Mouse (Mus musculus): ENCODE data around the gene Slit3.

The Slit3 gene

GRCm38 (mm10) chr11:35198537-35199088 lies 77.6 kb downstream of the Slit3 start:
- DNase-seq (ENCODE audit: low read depth, low spot score), result no peak

GRCm38 (mm10) chr11:35202332-35202731 lies 81.3 kb downstream of the Slit3 start:
- DNase-seq (ENCODE audit: low read depth, low spot score), result no peak

- DNase-seq (ENCODE audit: low read depth, low spot score), result no peak
Observed at GRCm38 (mm10) chr11:35203673-35204072, 82.6 kb downstream of the Slit3 start.

GRCm38 (mm10) chr11:35204084-35204483 lies 83.1 kb downstream of the Slit3 start:
- no peak for DNase-seq (ENCODE audit: low read depth, low spot score)

- DNase-seq (ENCODE audit: low read depth, low spot score), result no peak
Observed at GRCm38 (mm10) chr11:35210728-35211682, 90.0 kb downstream of the Slit3 start.

GRCm38 (mm10) chr11:35224025-35224424 lies 103.0 kb downstream of the Slit3 start:
- DNase-seq (ENCODE audit: low read depth, low spot score), result no peak

GRCm38 (mm10) chr11:35231361-35232090 lies 110.5 kb downstream of the Slit3 start:
- no peak for DNase-seq (ENCODE audit: low read depth, low spot score)

- no peak for DNase-seq (ENCODE audit: low read depth, low spot score)
Observed at GRCm38 (mm10) chr11:35232321-35232720, 111.3 kb downstream of the Slit3 start.

- no peak for DNase-seq (ENCODE audit: low read depth, low spot score)
Observed at GRCm38 (mm10) chr11:35241379-35241778, 120.4 kb downstream of the Slit3 start.

- DNase-seq (ENCODE audit: low read depth, low spot score), result no peak
Observed at GRCm38 (mm10) chr11:35243597-35243996, 122.6 kb downstream of the Slit3 start.

GRCm38 (mm10) chr11:35244526-35244925 lies 123.5 kb downstream of the Slit3 start:
- no peak for DNase-seq (ENCODE audit: low read depth, low spot score)

- no peak for DNase-seq (ENCODE audit: low read depth, low spot score)
Observed at GRCm38 (mm10) chr11:35246623-35247022, 125.6 kb downstream of the Slit3 start.

GRCm38 (mm10) chr11:35248088-35248487 lies 127.1 kb downstream of the Slit3 start:
- no peak for DNase-seq (ENCODE audit: low read depth, low spot score)

- no peak for DNase-seq (ENCODE audit: low read depth, low spot score)
Observed at GRCm38 (mm10) chr11:35250871-35251418, 129.9 kb downstream of the Slit3 start.

GRCm38 (mm10) chr11:35251910-35252309 lies 130.9 kb downstream of the Slit3 start:
- no peak for DNase-seq (ENCODE audit: low read depth, low spot score)

- no peak for DNase-seq (ENCODE audit: low read depth, low spot score)
Observed at GRCm38 (mm10) chr11:35257351-35257750, 136.3 kb downstream of the Slit3 start.

- DNase-seq (ENCODE audit: low read depth, low spot score), result no peak
Observed at GRCm38 (mm10) chr11:35261562-35262087, 140.6 kb downstream of the Slit3 start.

GRCm38 (mm10) chr11:35262289-35262941 lies 141.4 kb downstream of the Slit3 start:
- DNase-seq (ENCODE audit: low read depth, low spot score), result no peak

- no peak for DNase-seq (ENCODE audit: low read depth, low spot score)
Observed at GRCm38 (mm10) chr11:35264749-35265148, 143.7 kb downstream of the Slit3 start.

- no peak for DNase-seq (ENCODE audit: low read depth, low spot score)
Observed at GRCm38 (mm10) chr11:35270396-35270795, 149.4 kb downstream of the Slit3 start.

GRCm38 (mm10) chr11:35273416-35273815 lies 152.4 kb downstream of the Slit3 start:
- DNase-seq (ENCODE audit: low read depth, low spot score), result no peak
